Mouse (Mus musculus) hindbrain, embryonic 16.5 days (tissue): ENCODE measurements around the gene H1f0. TPM values are rescaled to one million over a fixed set of nuclear protein-coding genes. Genes with fewer than 3 reads are reported as not detected.
A peak's percentile ranks its signal among the peaks of the same experiment; 100 is the strongest.

Experiments used
- ATAC-seq: fragments of 200-750 bp; cut with Nextera tagmentation; 2 replicates; pipeline ENCODE4 v1.8.0; 2017; ENCODE audit warnings: moderate TSS enrichment, moderate library complexity
- H3K27ac ChIP-seq: fragments of 300-500 bp; sonication (generic); 2 replicates; pipeline ENCODE4 v1.5.1; 2014; ENCODE audit warnings: low read depth, mild to moderate bottlenecking, control low read depth, low read length, moderate library complexity
- H3K27me3 ChIP-seq: fragments of 300-500 bp; sonication (generic); replicated peaks from 2 replicates; pipeline ENCODE4 v1.6.1; 2014; ENCODE audit warnings: low read length; ENCODE audit not compliant: control insufficient read depth, insufficient read depth
- H3K36me3 ChIP-seq: fragments of 300-500 bp; sonication (generic); 2 replicates; pipeline ENCODE4 v1.6.1; 2014; ENCODE audit warnings: mild to moderate bottlenecking, low read length, moderate library complexity, mixed read lengths; ENCODE audit not compliant: control insufficient read depth, insufficient read depth
- H3K4me1 ChIP-seq: fragments of 300-500 bp; sonication (generic); 2 replicates; pipeline ENCODE4 v1.6.1; 2014; ENCODE audit warnings: low read depth, low read length; ENCODE audit not compliant: control insufficient read depth, insufficient read depth
- H3K4me2 ChIP-seq: fragments of 300-500 bp; sonication (generic); 2 replicates; pipeline ENCODE4 v1.6.1; 2014; ENCODE audit warnings: mild to moderate bottlenecking, low read length, control low read depth, moderate library complexity
- H3K4me3 ChIP-seq: fragments of 300-500 bp; sonication (generic); 2 replicates; pipeline ENCODE4 v1.5.1; 2014; ENCODE audit warnings: mild to moderate bottlenecking, low read length, control low read depth, moderate library complexity
- H3K9ac ChIP-seq: fragments of 300-500 bp; sonication (generic); 2 replicates; pipeline ENCODE4 v1.6.1; 2014; ENCODE audit warnings: low read depth, mild to moderate bottlenecking, control low read depth, low read length, moderate library complexity
- H3K9me3 ChIP-seq: fragments of 300-500 bp; sonication (generic); 2 replicates; pipeline ENCODE4 v1.6.1; 2014; ENCODE audit warnings: mild to moderate bottlenecking, low read length, moderate library complexity; ENCODE audit not compliant: control insufficient read depth
- WGBS: fragments of 180-500 bp; shearing (Covaris S2); extraction: QIAGEN DNeasy Blood & Tissue Kit; methylation state at CpG from one replicate; pipeline ENCODE4 v1.1.7; 2014; 5-methylcytosine and 5-hydroxymethylcytosine counted together
- polyA plus RNA-seq: library from polyadenylated mRNA; unstranded; fragments of >200 nt; fragmentation: Nextera tagmentation; extraction: Ambion mirVana; gene quantifications from 2 replicates; pipeline ENCODE4 v1.2.1, GENCODE M21; 2015

H1f0 gene
- polyA plus RNA-seq, 1 experiment from 2014 or later, result 200 TPM

GRCm38 (mm10) chr15:79013382-79013781 lies 14.9 kb upstream of the H1f0 start:
- ATAC-seq, result no peak
- H3K27ac ChIP-seq, result no peak overlapping the region
- peaks cover 2% of the 10 kb centered on the region; the same call in 1 of the 2 replicates for H3K36me3 ChIP-seq
- WGBS, result 55% methylated on average over 7 of the region's 7 CpGs
- H3K4me3 ChIP-seq, result no peak overlapping the region
- H3K9ac ChIP-seq, result no peak overlapping the region
- no peak overlapping the region for H3K4me2 ChIP-seq
- H3K9me3 ChIP-seq, result no peaks in the 10 kb centered on the region
- no peaks in the 10 kb centered on the region for H3K4me1 ChIP-seq
- no peaks in the 10 kb centered on the region for H3K27me3 ChIP-seq

- Histone ChIP-seq H3K4me3 (no peak overlapping the region), H3K36me3 (no peaks in the 10 kb centered on the region), H3K9ac (no peak overlapping the region), H3K9me3 (no peaks in the 10 kb centered on the region), H3K4me1 (no peaks in the 10 kb centered on the region), H3K27me3 (no peaks in the 10 kb centered on the region; the same call in 1 of the 2 replicates), H3K4me2 (no peak overlapping the region), H3K27ac (no peak overlapping the region)
- 34% methylated on average over 4 of the region's 4 CpGs for WGBS
- ATAC-seq, result no peak
These were observed 10.1 kb upstream of the H1f0 start for GRCm38 (mm10) chr15:79018191-79018590.

- no peak for ATAC-seq
- no peaks in the 10 kb centered on the region for H3K9me3 ChIP-seq
These were observed 9.4 kb upstream of the H1f0 start for GRCm38 (mm10) chr15:79018886-79019285.

GRCm38 (mm10) chr15:79022671-79023230 lies 5.5 kb upstream of the H1f0 start:
- WGBS, result 56% methylated on average over 10 of the region's 10 CpGs
- Histone ChIP-seq H3K4me1 (peaks cover 16% of the 10 kb centered on the region), H3K27ac (no peak overlapping the region), H3K9ac (no peak overlapping the region), H3K36me3 (no peaks in the 10 kb centered on the region), H3K4me3 (no peak overlapping the region), H3K4me2 (no peak overlapping the region), H3K27me3 (no peaks in the 10 kb centered on the region; the same call in 1 of the 2 replicates), H3K9me3 (no peaks in the 10 kb centered on the region)
- ATAC-seq, result no peak

More at GRCm38 (mm10) chr15:79018886-79019285, 9.4 kb upstream of the H1f0 start:
- Histone ChIP-seq H3K4me3 (no peak overlapping the region), H3K27me3 (no peaks in the 10 kb centered on the region; the same call in 1 of the 2 replicates), H3K36me3 (no peaks in the 10 kb centered on the region), H3K4me2 (no peak overlapping the region), H3K9ac (no peak overlapping the region), H3K27ac (no peak overlapping the region), H3K4me1 (no peaks in the 10 kb centered on the region)
- WGBS, result 63% methylated on average over 3 of the region's 3 CpGs

GRCm38 (mm10) chr15:79023366-79023765 lies 4.9 kb upstream of the H1f0 start:
- Histone ChIP-seq H3K4me1 (peaks cover 18% of the 10 kb centered on the region), H3K4me3 (no peak overlapping the region), H3K36me3 (no peaks in the 10 kb centered on the region), H3K4me2 (no peak overlapping the region), H3K9ac (no peak overlapping the region), H3K9me3 (no peaks in the 10 kb centered on the region), H3K27ac (no peak overlapping the region), H3K27me3 (no peaks in the 10 kb centered on the region; the same call in 1 of the 2 replicates)
- no peak for ATAC-seq
- 100% methylated on average over 1 of the region's 1 CpGs for WGBS

GRCm38 (mm10) chr15:79025687-79026308 lies 2.5 kb upstream of the H1f0 start:
- peak overlapping the region; percentile 46 for H3K4me2 ChIP-seq

GRCm38 (mm10) chr15:79026511-79027290 lies 1.5 kb upstream of the H1f0 start:
- ATAC-seq, result no peak
- H3K4me3 ChIP-seq, result no peak overlapping the region

More at GRCm38 (mm10) chr15:79025687-79026308, 2.5 kb upstream of the H1f0 start:
- H3K36me3 ChIP-seq, result no peaks in the 10 kb centered on the region
- peak overlapping the region; percentile 20; the same call in 1 of the 2 replicates for H3K4me3 ChIP-seq
- H3K4me1 ChIP-seq, result peaks cover 32% of the 10 kb centered on the region
- WGBS, result 15% methylated on average over 15 of the region's 18 CpGs
- ATAC-seq, result no peak
- H3K9me3 ChIP-seq, result no peaks in the 10 kb centered on the region
- H3K27ac ChIP-seq, result no peak overlapping the region
- peak overlapping the region; percentile 29; the same call in 1 of the 2 replicates for H3K9ac ChIP-seq
- no peaks in the 10 kb centered on the region; the same call in 1 of the 2 replicates for H3K27me3 ChIP-seq

GRCm38 (mm10) chr15:79027291-79028205 lies 702 bp upstream of the H1f0 start:
- no peaks in the 10 kb centered on the region for H3K36me3 ChIP-seq
- no peaks in the 10 kb centered on the region for H3K9me3 ChIP-seq
- peak overlapping the region; percentile 75 for H3K4me3 ChIP-seq
- H3K27me3 ChIP-seq, result no peaks in the 10 kb centered on the region; the same call in 1 of the 2 replicates
- H3K4me1 ChIP-seq, result peaks cover 38% of the 10 kb centered on the region
- H3K4me2 ChIP-seq, result peak overlapping the region; percentile 100
- peak overlapping the region; percentile 97 for H3K9ac ChIP-seq
- no peak for ATAC-seq
- peak overlapping the region; percentile 95 for H3K27ac ChIP-seq
- 5% methylated on average over 43 of the region's 46 CpGs for WGBS

More at GRCm38 (mm10) chr15:79026511-79027290, 1.5 kb upstream of the H1f0 start:
- 34% methylated on average over 14 of the region's 14 CpGs for WGBS
- Histone ChIP-seq H3K4me2 (peak overlapping the region; percentile 100), H3K9me3 (no peaks in the 10 kb centered on the region), H3K36me3 (no peaks in the 10 kb centered on the region), H3K4me1 (peaks cover 38% of the 10 kb centered on the region), H3K27ac (no peak overlapping the region), H3K27me3 (no peaks in the 10 kb centered on the region; the same call in 1 of the 2 replicates), H3K9ac (0 out of 2 replicates have a peak overlapping the region, but pooled peaks have one; percentile 3)
